Mouse (Mus musculus) lung, embryonic 14.5 days (tissue): ENCODE measurements at regions not wholly inside any gene's neighbourhood (a gene's known extent, or its start where the extent isn't known, plus 50 kb on each side); places are given as distances from the start of the nearest gene placed in this dataset.

Experiments used
- ATAC-seq: fragments of 200-750 bp; cut with Nextera tagmentation; 2 replicates; pipeline ENCODE4 v1.8.0; 2017; ENCODE audit warnings: mild to moderate bottlenecking, moderate TSS enrichment, moderate library complexity; ENCODE audit not compliant: insufficient read depth
- DNase-seq: peaks from one replicate; pipeline ENCODE4 v3.0.0-alpha.2; 2015
- H3K27ac ChIP-seq: fragments of 300-500 bp; sonication (generic); 2 replicates; pipeline ENCODE4 v1.5.1; 2014; ENCODE audit warnings: low read depth, mild to moderate bottlenecking, moderate library complexity
- H3K27me3 ChIP-seq: fragments of 300-500 bp; sonication (generic); 2 replicates; pipeline ENCODE4 v1.6.1; 2014; ENCODE audit warnings: low read length, control low read depth; ENCODE audit not compliant: insufficient read depth
- H3K36me3 ChIP-seq: fragments of 300-500 bp; sonication (generic); 2 replicates; pipeline ENCODE4 v1.6.1; 2014; ENCODE audit warnings: control low read depth; ENCODE audit not compliant: insufficient read depth
- H3K4me1 ChIP-seq: fragments of 300-500 bp; sonication (generic); 2 replicates; pipeline ENCODE4 v1.6.1; 2014; ENCODE audit warnings: antibody characterized with exemption, control low read depth; ENCODE audit not compliant: insufficient read depth
- H3K4me2 ChIP-seq: fragments of 300-500 bp; sonication (generic); 2 replicates; pipeline ENCODE4 v1.6.1; 2014; ENCODE audit warnings: mild to moderate bottlenecking
- H3K4me3 ChIP-seq: fragments of 300-500 bp; sonication (generic); 2 replicates; pipeline ENCODE4 v1.5.1; 2014; ENCODE audit warnings: low read depth, low read length
- H3K9ac ChIP-seq: fragments of 300-500 bp; sonication (generic); 2 replicates; pipeline ENCODE4 v1.6.1; 2014
- H3K9me3 ChIP-seq: fragments of 300-500 bp; sonication (generic); 2 replicates; pipeline ENCODE4 v1.6.1; 2016; ENCODE audit warnings: low read depth, low read length, control low read depth
- CTCF ChIP-seq: IDR thresholded peaks from 2 replicates; pipeline ENCODE4 v1.5.1; 2016; ENCODE audit warnings: antibody characterized with exemption, low read depth
- WGBS: fragments of 180-500 bp; shearing (Covaris S2); extraction: QIAGEN DNeasy Blood & Tissue Kit; methylation state at CpG from one replicate; pipeline ENCODE4 v1.1.7; 2014; 5-methylcytosine and 5-hydroxymethylcytosine counted together

DNA sequence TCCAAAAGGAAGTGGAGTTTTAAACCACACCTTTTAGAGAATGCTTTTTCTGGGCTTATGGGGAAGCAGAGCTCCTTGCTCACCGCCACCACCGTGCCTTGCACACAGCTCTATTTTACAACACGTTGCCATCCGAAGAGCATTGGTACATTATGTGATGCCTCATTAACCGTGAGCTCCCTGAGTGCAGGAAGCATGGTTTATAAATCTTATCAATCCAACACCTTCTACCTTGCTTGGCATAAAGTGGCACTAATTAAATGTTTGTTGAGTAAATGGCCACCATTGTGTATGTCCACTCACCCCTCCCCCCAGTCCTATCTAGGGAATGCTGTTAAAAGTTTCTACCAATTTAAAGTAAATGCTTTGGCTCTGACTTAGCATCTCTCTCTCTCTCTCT, 206.6 kb downstream of the Grb14 start:
- no peak overlapping the region for H3K27ac ChIP-seq
- H3K36me3 ChIP-seq, result no peaks in the 10 kb centered on the region
- no peak overlapping the region for H3K9ac ChIP-seq
- H3K4me2 ChIP-seq, result no peak overlapping the region
- no peaks in the 10 kb centered on the region; the same call in 1 of the 2 replicates for H3K27me3 ChIP-seq
- WGBS, result 59% methylated on average over 5 of the region's 5 CpGs
- ATAC-seq (no peak), DNase-seq (no peak)
- no peak overlapping the region for H3K4me3 ChIP-seq
- H3K9me3 ChIP-seq, result no peaks in the 10 kb centered on the region
- TF ChIP-seq CTCF, result no peak
- H3K4me1 ChIP-seq, result no peaks in the 10 kb centered on the region
